Mouse (Mus musculus): ENCODE results near the gene Olfr625-ps1. TPM values are rescaled to one million over a fixed set of nuclear protein-coding genes. Genes with fewer than 3 reads are reported as not detected.
"Not testable (repeated sequence)": the region's sequence is repeated elsewhere in the genome, so short reads cannot be mapped to it uniquely, and the experiment has no call there.

Gene Olfr625-ps1
- total RNA-seq (2017): not detected in 2 replicates

DNA sequence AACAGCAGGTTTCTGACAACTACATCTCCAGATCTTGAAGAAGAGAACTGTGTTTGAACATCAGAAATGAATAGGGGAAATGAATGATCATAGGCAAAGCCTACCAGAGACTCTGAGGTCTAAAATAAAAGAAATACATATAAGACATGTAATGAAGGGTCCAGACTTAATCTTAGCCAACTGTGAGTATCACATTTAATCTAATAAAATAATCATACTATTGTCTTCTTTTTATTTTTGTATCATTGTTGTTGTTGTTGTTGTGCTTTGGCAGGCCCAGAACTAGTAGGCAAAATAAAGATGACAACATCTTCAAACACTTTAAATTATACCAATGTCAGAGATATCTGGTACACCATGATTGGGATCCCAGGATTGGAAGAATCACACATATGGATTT lies at the start of gene Olfr625-ps1:
Gene Olfr625-ps1 (plus strand): TSS at position 301 of the 400 bp plus-strand sequence.
- ATAC-seq (replicated peaks; ENCODE audit: low read depth, poor library complexity, severe bottlenecking): no peak

DNA sequence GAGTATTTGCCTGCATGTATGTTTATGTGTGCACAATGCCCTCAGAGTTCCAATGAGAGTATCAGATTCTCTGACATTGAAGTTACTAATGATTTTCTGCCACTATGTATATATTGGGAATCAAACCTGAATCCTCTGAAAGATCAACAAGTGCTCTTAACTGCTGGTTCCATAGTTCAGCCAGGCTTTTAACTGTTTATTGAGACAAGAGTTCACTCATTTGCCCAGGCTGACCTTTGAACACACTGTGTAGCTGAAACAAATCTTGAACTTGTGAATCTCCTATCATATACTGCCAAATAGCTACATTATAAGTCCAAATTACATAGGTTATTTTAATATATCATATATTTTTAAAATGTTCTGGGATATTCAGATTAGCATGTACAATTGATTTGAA lies 45.7 kb upstream of the Olfr625-ps1 start:
- ATAC-seq (replicated peaks; ENCODE audit: low read depth, poor library complexity, severe bottlenecking): no peak

GRCm38 (mm10) chr7:103642602-103643001 lies 39.9 kb upstream of the Olfr625-ps1 start, which contains the start of gene Olfr622:
TSS of gene Olfr622 (minus strand) at chr7:103642702.
- ATAC-seq (replicated peaks; ENCODE audit: low read depth, poor library complexity, severe bottlenecking): no peak

- ATAC-seq (replicated peaks; ENCODE audit: low read depth, poor library complexity, severe bottlenecking): no peak
Observed at GRCm38 (mm10) chr7:103644070-103644469, 38.5 kb upstream of the Olfr625-ps1 start.

DNA sequence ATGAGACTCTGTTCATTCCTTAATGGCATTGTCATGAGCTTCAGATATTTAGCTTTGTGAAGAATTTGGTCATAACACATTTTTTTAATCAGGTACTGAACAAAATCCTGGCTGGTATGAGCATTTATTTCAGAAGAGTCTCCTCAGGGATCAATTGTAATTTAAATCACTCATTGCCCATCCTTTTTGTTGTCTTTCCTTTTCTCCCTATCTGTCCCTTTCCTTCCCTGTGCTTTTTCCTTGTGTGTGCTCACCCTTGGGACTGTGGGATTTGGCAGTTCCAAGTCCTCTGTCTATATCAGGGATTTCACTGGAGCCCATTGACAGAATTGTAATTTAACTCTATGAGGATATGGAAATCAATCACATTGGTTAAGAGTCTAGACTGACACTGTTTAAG lies 18.9 kb upstream of the Olfr625-ps1 start, which contains the start of gene Olfr623:
Gene Olfr623 (minus strand): TSS at position 101 of the 400 bp plus-strand sequence.
- ATAC-seq (replicated peaks; ENCODE audit: low read depth, poor library complexity, severe bottlenecking): no peak

- no peak for ATAC-seq (replicated peaks; ENCODE audit: low read depth, poor library complexity, severe bottlenecking)
Observed at GRCm38 (mm10) chr7:103671091-103671490, 11.4 kb upstream of the Olfr625-ps1 start, which contains the start of gene Olfr624. TSS of gene Olfr624 (minus strand) at chr7:103671191.

DNA sequence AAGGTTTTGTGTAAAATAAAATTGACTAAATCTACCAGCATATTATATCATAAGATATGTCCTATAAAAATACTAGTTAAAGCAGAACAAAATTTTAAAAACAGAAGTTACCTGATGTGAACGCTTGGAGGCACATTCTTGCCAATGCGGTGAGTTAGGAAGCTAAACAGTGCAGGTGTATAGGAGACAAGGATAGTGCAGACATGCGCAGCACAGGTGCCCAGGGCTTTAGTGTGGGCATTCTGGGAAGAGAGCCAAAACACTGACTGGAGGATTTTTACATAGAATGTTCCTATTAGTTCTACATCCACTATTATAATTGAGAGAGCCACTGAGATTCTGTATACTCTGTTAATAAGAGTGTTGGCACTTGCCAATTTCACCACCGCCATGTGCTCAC lies 16.9 kb downstream of the Olfr625-ps1 start:
- ATAC-seq (replicated peaks; ENCODE audit: low read depth, poor library complexity, severe bottlenecking): no peak

GRCm38 (mm10) chr7:103712024-103712423 lies 29.5 kb downstream of the Olfr625-ps1 start:
- ATAC-seq (replicated peaks; ENCODE audit: low read depth, poor library complexity, severe bottlenecking): peak; percentile 78

DNA sequence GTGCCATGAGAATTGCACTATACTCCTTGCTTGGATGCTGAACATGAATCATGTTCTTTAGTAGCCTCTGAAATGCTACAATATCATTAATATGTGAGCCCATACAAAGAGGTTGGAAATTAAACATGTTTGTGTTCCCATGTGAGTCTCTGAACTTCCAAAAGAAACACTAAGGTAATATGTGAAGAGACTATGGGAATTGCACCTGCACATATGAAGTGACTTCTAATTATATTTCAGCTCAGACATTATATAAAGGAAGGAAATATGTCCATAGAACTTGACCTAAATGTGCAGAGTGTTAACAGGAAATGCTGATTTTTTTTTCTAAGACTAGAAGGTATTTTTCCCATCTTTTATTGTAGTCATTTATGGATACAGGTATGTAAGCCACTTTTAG lies 31.9 kb downstream of the Olfr625-ps1 start, which contains the start of gene Olfr243:
Gene Olfr243 (plus strand): TSS at position 301 of the 400 bp plus-strand sequence.
- no peak for ATAC-seq (replicated peaks; ENCODE audit: low read depth, poor library complexity, severe bottlenecking)

DNA sequence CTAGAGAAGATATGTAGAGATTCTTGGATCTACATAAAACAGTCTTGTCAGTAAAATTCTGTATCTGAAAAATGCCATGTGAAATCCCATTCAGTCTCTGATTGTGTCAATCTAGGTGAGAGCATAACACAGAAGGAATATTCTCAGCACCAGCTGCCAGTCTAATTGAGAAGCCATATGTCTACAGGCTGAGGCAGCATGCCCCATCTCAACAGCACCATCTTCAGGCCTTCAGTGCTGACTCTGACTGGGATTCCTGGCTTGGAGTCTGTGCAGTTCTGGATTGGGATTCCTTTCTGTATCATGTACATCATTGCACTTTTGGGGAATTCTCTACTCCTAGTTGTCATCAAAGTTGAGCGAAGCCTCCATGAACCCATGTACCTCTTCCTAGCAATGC lies 33.9 kb downstream of the Olfr625-ps1 start:
- ATAC-seq (replicated peaks; ENCODE audit: low read depth, poor library complexity, severe bottlenecking): not testable (repeated sequence)

DNA sequence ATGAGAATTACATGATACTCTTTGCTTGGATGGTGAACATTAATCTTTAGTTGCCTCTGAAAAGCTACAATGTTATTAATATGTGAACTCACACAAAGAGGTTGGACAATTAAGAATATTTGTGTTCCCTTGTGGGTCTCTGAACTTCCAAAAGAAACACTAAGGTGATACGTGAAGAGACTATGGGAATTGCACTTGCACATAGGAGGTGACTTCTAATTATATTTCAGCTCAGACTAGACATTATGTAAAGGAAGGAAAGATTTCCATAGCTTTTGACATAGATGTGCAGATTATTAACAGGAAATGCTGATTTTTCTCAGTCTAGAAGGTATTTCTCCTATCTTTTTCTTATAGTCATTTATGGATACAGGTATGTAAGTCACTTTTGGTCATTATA lies 47.6 kb downstream of the Olfr625-ps1 start, which contains the start of gene Olfr628:
Gene Olfr628 (plus strand): TSS at position 301 of the 400 bp plus-strand sequence.
- no peak for ATAC-seq (replicated peaks; ENCODE audit: low read depth, poor library complexity, severe bottlenecking)

Other genes starting within 250 kb of the Olfr625-ps1 start
- not detected in 2 replicates for gene Olfr605, start 237.3 kb upstream of the Olfr625-ps1 start, total RNA-seq (2017)
- gene Olfr606, start 233.7 kb upstream of the Olfr625-ps1 start, total RNA-seq (2017): not detected in 2 replicates
- gene Olfr607, start 218.6 kb upstream of the Olfr625-ps1 start, total RNA-seq (2017): not detected in 2 replicates
- gene Olfr608, start 212.8 kb upstream of the Olfr625-ps1 start, total RNA-seq (2017): not detected in 2 replicates
- not detected in 2 replicates for gene Olfr609, start 184.7 kb upstream of the Olfr625-ps1 start, total RNA-seq (2017)
- gene Olfr610, start 170.6 kb upstream of the Olfr625-ps1 start, total RNA-seq (2017): not detected in 2 replicates
- not detected in 2 replicates for gene Olfr611, start 161.9 kb upstream of the Olfr625-ps1 start, total RNA-seq (2017)
- gene Olfr612, start 140.0 kb upstream of the Olfr625-ps1 start, total RNA-seq (2017): not detected in 2 replicates
- gene Olfr613, start 134.6 kb upstream of the Olfr625-ps1 start, total RNA-seq (2017): not detected in 2 replicates
- gene Olfr615, start 126.6 kb upstream of the Olfr625-ps1 start, total RNA-seq (2017): not detected in 2 replicates
- not detected in 2 replicates for gene Olfr616, start 113.6 kb upstream of the Olfr625-ps1 start, total RNA-seq (2017)
- gene Olfr617, start 109.7 kb upstream of the Olfr625-ps1 start, total RNA-seq (2017): not detected in 2 replicates
- not detected in 2 replicates for gene Olfr618, start 92.6 kb upstream of the Olfr625-ps1 start, total RNA-seq (2017)
- not detected in 2 replicates for gene Olfr619, start 82.1 kb upstream of the Olfr625-ps1 start, total RNA-seq (2017)
- gene Olfr620, start 70.2 kb upstream of the Olfr625-ps1 start, total RNA-seq (2017): not detected in 2 replicates
- gene Olfr622, start 40.0 kb upstream of the Olfr625-ps1 start, total RNA-seq (2017): not detected in 2 replicates
- not detected in 2 replicates for gene Olfr623, start 19.0 kb upstream of the Olfr625-ps1 start, total RNA-seq (2017)
- gene Olfr624, start 11.5 kb upstream of the Olfr625-ps1 start, total RNA-seq (2017): under 0.01 TPM in 1 of 2 replicates, not detected in the other
- not detected in 2 replicates for gene Olfr243, start 32.0 kb downstream of the Olfr625-ps1 start, total RNA-seq (2017)
- gene Olfr628, start 47.7 kb downstream of the Olfr625-ps1 start, total RNA-seq (2017): not detected in 2 replicates
- not detected in 2 replicates for gene Olfr629, start 62.2 kb downstream of the Olfr625-ps1 start, total RNA-seq (2017)
- not detected in 2 replicates for gene Olfr630, start 74.6 kb downstream of the Olfr625-ps1 start, total RNA-seq (2017)
- gene Olfr69, start 88.9 kb downstream of the Olfr625-ps1 start, total RNA-seq (2017): not detected in 2 replicates
- not detected in 2 replicates for gene Olfr68, start 97.0 kb downstream of the Olfr625-ps1 start, total RNA-seq (2017)
- not detected in 2 replicates for gene Olfr67, start 109.1 kb downstream of the Olfr625-ps1 start, total RNA-seq (2017)
- 13.0 and 18.6 TPM in 2 replicates for gene Hbb-bt, start 131.3 kb downstream of the Olfr625-ps1 start, total RNA-seq (2017)
- 16.6 and 33.2 TPM in 2 replicates for gene Hbb-bs, start 145.4 kb downstream of the Olfr625-ps1 start, total RNA-seq (2017)
- not detected in 2 replicates for gene Hbb-bh2, start 157.8 kb downstream of the Olfr625-ps1 start, total RNA-seq (2017)
- not detected in 2 replicates for gene Hbb-bh1, start 160.4 kb downstream of the Olfr625-ps1 start, total RNA-seq (2017)
- 2.9 TPM in 1 of 2 replicates, not detected in the other for gene Hbb-y, start 170.5 kb downstream of the Olfr625-ps1 start, total RNA-seq (2017)
- not detected in 2 replicates for gene Olfr66, start 203.5 kb downstream of the Olfr625-ps1 start, total RNA-seq (2017)
- not detected in 2 replicates for gene Olfr64, start 211.8 kb downstream of the Olfr625-ps1 start, total RNA-seq (2017)
- not detected in 2 replicates for gene Olfr65, start 220.8 kb downstream of the Olfr625-ps1 start, total RNA-seq (2017)
- not detected in 2 replicates for gene Olfr631, start 246.1 kb downstream of the Olfr625-ps1 start, total RNA-seq (2017)

All from common myeloid progenitor, adult 5-6 weeks (primary cell).